In the genomic region with DNA sequence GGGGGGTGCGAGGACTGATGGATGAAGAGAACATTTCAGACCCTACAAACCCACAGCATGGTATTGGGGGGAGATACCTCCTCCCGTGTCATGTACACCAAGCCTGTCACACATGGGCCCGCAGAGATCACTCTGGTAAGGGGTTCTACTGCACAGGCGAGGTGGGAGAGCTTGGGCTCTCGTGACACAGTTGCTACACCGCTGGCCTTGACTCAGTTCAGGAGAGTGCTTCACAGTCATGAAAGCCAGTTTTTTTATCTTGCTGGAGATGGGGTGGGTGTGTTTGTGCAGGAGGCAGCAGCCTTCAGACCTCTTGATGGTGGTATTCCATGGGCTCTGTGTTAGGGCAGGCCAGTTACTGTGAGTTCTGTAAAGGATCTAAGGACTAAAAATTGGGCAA, we compare ENCODE assay signal across 35 mouse cellular contexts. TPM values are rescaled to one million over a fixed set of nuclear protein-coding genes. Genes with fewer than 3 reads are reported as not detected.
"Had no signal": no experiment of that assay in that cellular context is flagged by ENCODE, and none has a peak within 500 bp of the region (broad histone marks: within the 10 kb centered on the region; RNA-seq: fewer than 3 reads in every experiment).

No protein-coding gene starts in this region.

- H3K4me2 ChIP-seq: heart, embryonic 12.5 days; heart, embryonic 13.5 days; heart, embryonic 15.5 days; hindbrain, embryonic 12.5 days; hindbrain, embryonic 13.5 days; hindbrain, embryonic 14.5 days; hindbrain, embryonic 15.5 days; intestine, embryonic 15.5 days; kidney, embryonic 15.5 days had no signal

- DNase-seq: heart, postnatal 10 days; heart, postnatal 14 days; heart, postnatal 36 days; heart, postnatal 4 days; kidney, adult 11 months; kidney, adult 18-20 months; kidney, adult 2 months; kidney, adult 8-10 months; kidney, adult 9 months; kidney, postnatal 10 days; kidney, postnatal 14 days; kidney, postnatal 25 days; kidney, postnatal 36 days; kidney, postnatal 4 days; layer of hippocampus, adult 9-11 months; layer of hippocampus, postnatal 36 days had no signal

- H3K9ac ChIP-seq: heart, embryonic 12.5 days; heart, embryonic 13.5 days; heart, embryonic 15.5 days; hindbrain, embryonic 12.5 days; hindbrain, embryonic 13.5 days; hindbrain, embryonic 14.5 days; hindbrain, embryonic 15.5 days; intestine, embryonic 15.5 days; kidney, embryonic 15.5 days had no signal

- H3K36me3 ChIP-seq: heart, embryonic 10.5 days; heart, embryonic 12.5 days; heart, embryonic 13.5 days; heart, embryonic 15.5 days; hindbrain, embryonic 10.5 days; hindbrain, embryonic 12.5 days; hindbrain, embryonic 13.5 days; hindbrain, embryonic 15.5 days; intestine, embryonic 15.5 days; kidney, embryonic 15.5 days had no signal

- ATAC-seq: hindbrain, embryonic 16.5 days; hindbrain, postnatal 0 days; inflammation-experienced regulatory T-cells, adult 6 months; intestine, embryonic 15.5 days; intestine, embryonic 16.5 days; intestine, postnatal 0 days had no signal

- H3K27me3 ChIP-seq: heart, embryonic 12.5 days; heart, embryonic 13.5 days; heart, embryonic 15.5 days; hindbrain, embryonic 12.5 days; hindbrain, embryonic 13.5 days; hindbrain, embryonic 15.5 days; intestine, embryonic 15.5 days; kidney, embryonic 15.5 days had no signal

- H3K4me1 ChIP-seq: hindbrain, embryonic 12.5 days; hindbrain, embryonic 15.5 days had no signal

- H3K27ac ChIP-seq: heart, embryonic 13.5 days; heart, embryonic 15.5 days; hindbrain, embryonic 10.5 days; hindbrain, embryonic 12.5 days; hindbrain, embryonic 13.5 days; hindbrain, embryonic 14.5 days; hindbrain, embryonic 15.5 days; hindbrain, postnatal 0 days; intestine, embryonic 15.5 days; kidney, embryonic 15.5 days; kidney, postnatal 0 days; layer of hippocampus, adult 2 months; left cerebral cortex, adult 2 months had no signal

- H3K9me3 ChIP-seq: heart, embryonic 10.5 days; heart, embryonic 12.5 days; heart, embryonic 13.5 days; heart, embryonic 15.5 days; hindbrain, embryonic 10.5 days; hindbrain, embryonic 12.5 days; hindbrain, embryonic 13.5 days; hindbrain, embryonic 15.5 days; intestine, embryonic 15.5 days; kidney, embryonic 15.5 days had no signal

- H3K4me3 ChIP-seq: heart, embryonic 10.5 days; heart, embryonic 12.5 days; heart, embryonic 13.5 days; heart, embryonic 15.5 days; hindbrain, embryonic 10.5 days; hindbrain, embryonic 12.5 days; hindbrain, embryonic 13.5 days; hindbrain, embryonic 15.5 days; intestine, embryonic 15.5 days; kidney, embryonic 15.5 days; layer of hippocampus, adult 2 months; left cerebral cortex, adult 2 months had no signal

RNA-seq across cellular contexts. Expression of a gene that starts 13.1 kb away (rescaled TPM):
- polyA plus RNA-seq: inflammation-experienced regulatory T-cells, adult 6 months had no signal
